Mouse (Mus musculus) G1E-ER4 (cell line): ENCODE data around the gene Sdk1. TPM values are rescaled to one million over a fixed set of nuclear protein-coding genes. Genes with fewer than 3 reads are reported as not detected.

Experiments used
- GATA1 ChIP-seq: IDR thresholded peaks from one replicate; pipeline ENCODE4 v1.8.0; 2012; ENCODE audit warnings: low read length, inconsistent platforms
- polyA plus RNA-seq: library from polyadenylated mRNA; stranded (reverse); fragments of >175 nt; gene quantifications from 2 replicates; pipeline ENCODE4 v1.2.3, GENCODE M21; 2012

The Sdk1 gene
- polyA plus RNA-seq, 1 experiment = not detected

- no peak for TF ChIP-seq GATA1
Observed at GRCm38 (mm10) chr5:141902544-141903250, 661.4 kb downstream of the Sdk1 start.

DNA sequence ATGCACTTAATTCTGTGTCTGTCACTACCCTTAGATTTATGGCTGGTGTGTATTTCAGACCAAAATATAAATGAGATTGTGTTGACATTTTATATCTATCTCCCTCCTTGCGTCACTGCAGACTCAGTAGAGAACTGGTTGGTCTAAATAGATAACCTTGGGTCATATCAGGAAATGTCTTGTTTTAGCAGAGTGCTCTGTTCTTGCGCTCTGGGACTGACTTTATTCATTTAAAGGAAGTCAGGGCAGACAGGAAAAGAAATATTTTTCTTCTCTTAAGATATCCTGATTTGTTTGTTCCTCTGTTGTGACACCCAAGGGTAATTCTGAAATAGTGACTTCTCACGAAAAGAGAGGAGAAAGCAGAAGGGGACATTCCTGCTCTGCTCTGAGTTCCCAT is 669.2 kb downstream of the Sdk1 start:
- TF ChIP-seq GATA1 = no peak

DNA sequence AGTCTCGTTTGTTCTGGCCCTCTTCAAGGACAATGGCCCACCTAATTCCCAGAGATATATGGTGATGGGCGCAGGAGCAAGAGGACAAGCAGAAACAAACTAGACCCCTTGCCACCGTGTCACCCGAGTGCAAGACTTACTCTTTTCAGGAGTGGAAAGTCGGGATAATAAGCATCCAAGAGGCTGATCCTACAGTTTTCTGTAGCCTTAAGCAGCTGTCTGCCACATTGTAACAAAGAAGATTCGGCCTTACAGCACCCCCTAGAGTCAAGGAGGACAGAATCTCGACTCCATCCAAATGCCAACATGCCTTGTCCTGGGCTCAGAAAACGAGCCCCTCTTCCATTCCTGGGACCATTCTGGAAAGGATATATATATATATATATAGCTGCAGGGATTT is 669.6 kb downstream of the Sdk1 start:
- no peak for TF ChIP-seq GATA1

- no peak for TF ChIP-seq GATA1
Observed at GRCm38 (mm10) chr5:141912881-141913280, 671.6 kb downstream of the Sdk1 start.

- TF ChIP-seq GATA1 = no peak
Observed at GRCm38 (mm10) chr5:141916954-141917353, 675.7 kb downstream of the Sdk1 start.

- no peak for TF ChIP-seq GATA1
Observed at GRCm38 (mm10) chr5:141939000-141939399, 697.7 kb downstream of the Sdk1 start.

DNA sequence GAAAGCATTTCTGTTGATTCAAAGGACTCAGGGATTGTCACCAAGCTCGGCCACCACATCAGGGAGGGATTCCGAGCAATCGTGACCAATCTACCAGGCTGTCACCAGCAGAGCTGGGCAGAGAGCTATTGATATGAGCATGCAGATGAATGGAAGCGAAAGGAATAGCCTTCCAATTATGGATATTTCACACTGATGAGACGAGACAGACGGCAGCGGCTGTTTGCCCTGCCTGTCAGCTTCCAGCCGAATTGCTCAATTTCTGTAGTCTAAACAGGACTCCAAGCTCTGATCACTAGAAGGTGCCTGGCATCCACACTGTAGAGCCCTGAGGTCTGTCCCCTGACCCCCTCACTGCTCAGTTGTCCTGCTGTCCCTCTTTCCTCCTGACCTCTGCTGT is 699.3 kb downstream of the Sdk1 start:
- TF ChIP-seq GATA1 = no peak

DNA sequence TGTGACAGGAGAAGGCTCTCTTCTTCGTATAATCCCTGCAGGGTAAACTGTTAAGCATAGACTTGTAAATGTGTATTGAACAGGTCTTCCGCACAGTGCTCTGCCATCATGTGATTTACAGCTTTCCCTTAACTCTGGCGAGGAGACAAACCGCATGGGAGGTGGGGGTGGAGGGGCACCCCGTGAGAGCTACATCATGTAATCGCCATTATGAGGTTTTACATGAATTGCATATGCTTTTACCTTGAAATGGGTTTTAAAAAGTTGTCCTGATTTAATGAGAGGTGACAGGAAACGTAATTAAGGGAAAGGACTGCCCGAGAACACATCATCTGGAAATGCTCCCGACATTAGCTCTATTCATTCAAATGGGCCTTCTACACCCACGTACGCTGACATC is 709.5 kb downstream of the Sdk1 start:
- TF ChIP-seq GATA1 = no peak

DNA sequence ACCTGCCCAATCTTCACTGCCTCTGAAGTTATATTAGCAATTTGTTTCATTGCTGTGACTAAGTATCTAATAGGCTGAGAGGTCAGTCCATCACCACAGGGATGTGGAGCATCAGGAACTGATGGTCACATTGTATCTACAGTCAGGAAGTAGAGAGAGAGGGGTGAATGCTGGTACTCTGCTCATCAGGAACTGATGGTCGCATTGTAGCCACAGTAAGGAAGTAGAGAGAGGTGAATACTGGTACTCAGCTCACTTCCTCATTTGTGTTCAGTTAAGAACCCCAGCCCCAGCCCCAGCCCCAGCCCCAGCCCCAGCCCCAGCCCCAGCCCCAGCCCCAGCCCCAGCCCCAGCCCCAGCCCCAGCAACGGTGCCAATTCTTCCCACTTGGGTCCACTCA is 711.0 kb downstream of the Sdk1 start:
- no peak for TF ChIP-seq GATA1

GRCm38 (mm10) chr5:141952708-141953490 is 711.6 kb downstream of the Sdk1 start:
- no peak for TF ChIP-seq GATA1

DNA sequence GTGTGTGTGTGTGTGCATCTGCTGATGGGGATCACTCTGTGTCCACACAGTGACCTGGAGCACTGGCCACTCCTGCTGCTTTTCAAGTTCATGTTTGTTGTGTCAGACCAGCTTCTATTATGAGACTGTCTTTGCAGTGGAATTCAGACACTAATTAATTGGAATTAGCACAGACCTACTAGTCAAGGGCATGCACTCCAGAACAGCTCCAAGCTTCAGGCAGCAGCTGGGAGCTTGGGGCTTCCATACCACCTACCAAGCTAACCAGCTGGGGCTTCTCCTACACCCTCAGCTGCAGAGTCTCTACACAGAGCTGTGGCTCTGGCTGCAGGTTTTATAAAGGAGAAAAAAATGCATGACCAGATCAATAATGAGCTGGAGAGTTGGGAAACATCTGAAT is 729.8 kb downstream of the Sdk1 start:
- no peak for TF ChIP-seq GATA1

DNA sequence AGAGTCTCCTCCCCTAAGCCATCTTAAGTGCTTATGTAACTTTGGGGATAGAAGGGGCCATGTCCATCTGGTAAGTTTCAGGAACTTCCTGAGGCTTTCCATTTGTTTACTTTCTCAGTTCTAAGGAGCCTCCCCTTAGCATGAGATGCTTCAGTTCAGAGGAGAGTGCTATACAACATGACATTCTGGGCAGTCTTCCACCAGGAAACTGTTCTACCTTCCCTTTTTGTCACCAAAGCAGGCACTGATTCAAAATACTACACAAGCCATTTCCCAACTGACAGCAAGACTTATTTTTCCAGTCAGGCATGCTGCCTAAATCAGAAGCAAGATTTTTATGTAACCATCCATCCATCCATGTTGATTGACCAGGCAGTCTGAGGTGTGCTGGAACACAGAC is 738.2 kb downstream of the Sdk1 start:
- no peak for TF ChIP-seq GATA1

DNA sequence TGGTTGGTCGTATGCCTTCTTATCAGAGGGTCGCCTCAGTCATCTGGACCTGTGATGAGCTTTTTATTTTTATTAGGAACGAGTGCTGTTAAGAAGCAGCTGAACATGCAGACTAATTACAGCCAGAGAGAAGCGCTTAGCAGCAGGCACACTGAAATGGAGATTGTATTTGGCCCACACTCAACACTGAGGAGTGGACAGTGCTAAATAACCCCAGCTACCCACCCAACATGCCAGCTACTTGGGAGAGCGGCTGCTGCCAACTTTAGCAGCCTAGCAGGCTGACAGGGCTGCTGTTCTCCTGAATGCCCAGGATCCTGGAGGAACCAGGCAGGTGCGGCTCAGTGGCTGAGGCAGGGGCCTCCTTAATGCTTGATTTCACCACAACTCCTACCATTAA is 739.5 kb downstream of the Sdk1 start:
- no peak for TF ChIP-seq GATA1

DNA sequence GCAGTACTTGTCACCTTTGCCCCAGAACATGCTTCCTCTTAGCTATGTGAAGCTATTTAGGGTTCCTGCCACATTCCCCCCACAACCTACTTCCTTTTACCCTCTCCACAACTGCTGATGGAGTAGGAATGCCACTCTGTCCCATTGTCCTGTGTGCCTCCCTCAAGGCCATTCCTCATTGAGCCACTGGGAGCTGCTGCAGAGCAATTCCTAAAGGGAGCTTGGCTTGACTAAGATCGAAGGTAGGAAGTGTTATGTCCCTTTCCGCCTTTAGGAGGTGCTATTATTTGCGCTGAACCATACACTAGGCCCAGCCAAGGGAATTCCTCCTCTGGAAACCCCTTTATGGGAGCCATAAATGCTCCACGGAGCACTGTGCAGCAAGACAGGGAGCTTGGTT is 743.0 kb downstream of the Sdk1 start:
- TF ChIP-seq GATA1 = no peak

DNA sequence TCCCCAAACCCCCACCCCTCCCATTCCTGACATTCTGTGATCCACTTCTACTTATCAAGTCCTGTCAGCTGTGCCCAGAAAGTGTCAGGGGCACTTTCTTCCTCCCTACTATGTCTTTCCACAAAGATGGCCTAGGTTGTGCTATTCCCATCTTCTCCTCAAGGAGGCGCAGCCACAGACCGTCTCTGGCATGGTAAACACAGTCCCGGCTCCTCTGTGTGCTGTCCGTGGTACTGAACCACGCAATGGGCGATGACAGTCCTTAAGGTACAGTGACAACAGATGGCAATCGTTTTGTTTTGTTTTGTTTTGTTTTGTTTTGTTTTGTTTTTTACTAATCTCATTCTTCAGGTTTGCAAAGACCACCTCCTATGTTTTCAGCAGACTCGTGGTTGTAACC is 743.7 kb downstream of the Sdk1 start:
- TF ChIP-seq GATA1 = no peak

DNA sequence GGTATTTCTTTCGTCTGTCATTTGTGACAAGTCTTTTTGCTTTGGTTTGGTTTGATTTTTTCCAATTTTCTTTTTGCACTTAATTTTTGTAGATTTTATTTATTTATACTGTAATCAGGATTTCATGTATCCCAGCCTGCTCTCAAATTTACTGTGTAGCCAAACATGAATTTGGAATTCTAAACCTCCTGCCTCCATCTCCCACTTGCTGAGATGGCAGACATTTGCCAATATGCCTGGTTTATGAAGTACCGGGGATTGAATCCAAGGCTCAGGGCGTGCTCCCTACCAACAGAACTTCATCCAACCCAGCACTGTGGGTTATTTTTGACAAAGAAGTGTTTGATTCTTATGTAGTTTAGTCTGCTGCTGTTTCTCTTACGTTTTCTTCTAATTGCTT is 744.3 kb downstream of the Sdk1 start:
- no peak for TF ChIP-seq GATA1

GRCm38 (mm10) chr5:141987287-141987799 is 746.1 kb downstream of the Sdk1 start:
- TF ChIP-seq GATA1 = no peak
